Mouse (Mus musculus) C2C12 (cell line): ENCODE results near the gene Akap9. TPM values are rescaled to one million over a fixed set of nuclear protein-coding genes. Genes with fewer than 3 reads are reported as not detected.
"Not testable (repeated sequence)": the region's sequence is repeated elsewhere in the genome, so short reads cannot be mapped to it uniquely, and the experiment has no call there.

ENCODE experiments used
- H3K27me3 ChIP-seq: one replicate; pipeline ENCODE4 v1.6.1; 2011; ENCODE audit not compliant: control insufficient read depth, insufficient read depth, insufficient read length
- H3K36me3 ChIP-seq: one replicate; pipeline ENCODE4 v1.6.1; 2011; ENCODE audit not compliant: control insufficient read depth, insufficient read depth
- H3K4me3 ChIP-seq: one replicate; pipeline ENCODE4 v1.5.1; 2011; ENCODE audit warnings: mild to moderate bottlenecking, control low read depth; ENCODE audit not compliant: poor library complexity, insufficient read depth, severe bottlenecking
- H3K79me2 ChIP-seq: one replicate; pipeline ENCODE4 v1.6.1; 2011; ENCODE audit not compliant: control insufficient read depth, insufficient read depth
- H3K79me3 ChIP-seq: one replicate; pipeline ENCODE4 v1.6.1; 2011; ENCODE audit warnings: low read depth, control low read depth
- H3ac ChIP-seq: one replicate; pipeline ENCODE3; 2011; ENCODE audit warnings: low read depth; ENCODE audit not compliant: control insufficient read depth, insufficient read length
- CEBPB ChIP-seq: IDR thresholded peaks from one replicate; pipeline ENCODE4 v1.6.1; 2011; ENCODE audit warnings: low read depth, mild to moderate bottlenecking, control low read depth, moderate library complexity
- CTCF ChIP-seq: IDR thresholded peaks from one replicate; pipeline ENCODE4 v1.5.1; 2011; ENCODE audit not compliant: control insufficient read depth, insufficient read depth, insufficient read length
- FOSL1 ChIP-seq: IDR thresholded peaks from one replicate; pipeline ENCODE4 v1.8.0; 2011; ENCODE audit warnings: mild to moderate bottlenecking, low read length; ENCODE audit not compliant: poor library complexity, insufficient read depth, severe bottlenecking
- MAX ChIP-seq: IDR thresholded peaks from one replicate; pipeline ENCODE4 v1.6.1; 2011; ENCODE audit warnings: mild to moderate bottlenecking, control low read depth
- MYOD1 ChIP-seq: IDR thresholded peaks from one replicate; pipeline ENCODE4 v1.6.1; 2011; ENCODE audit warnings: low read depth; ENCODE audit not compliant: control insufficient read depth, insufficient read length
- MYOG ChIP-seq: IDR thresholded peaks from one replicate; pipeline ENCODE4 v1.6.1; 2011; ENCODE audit not compliant: control insufficient read depth, insufficient read length; ENCODE audit errors: extremely low read depth
- USF1 ChIP-seq: IDR thresholded peaks from one replicate; pipeline ENCODE4 v1.6.1; 2011; ENCODE audit warnings: low read depth, mild to moderate bottlenecking, control low read depth, moderate library complexity
- polyA plus RNA-seq: library from polyadenylated mRNA; unstranded; fragments of >200 nt; fragmentation: generic; extraction: Trizol; gene quantifications from one replicate; pipeline ENCODE4 v1.2.1, GENCODE M21; 2012; ENCODE audit warnings: missing spikeins

Akap9 gene
- polyA plus RNA-seq, 1 experiment = 2.1 TPM

- TF ChIP-seq CEBPB (no peak), FOSL1 (no peak)
- H3K79me2 ChIP-seq = no peaks in the 10 kb centered on the region
Observed at GRCm38 (mm10) chr5:4004531-4005469, 76.9 kb downstream of the Akap9 start.

DNA sequence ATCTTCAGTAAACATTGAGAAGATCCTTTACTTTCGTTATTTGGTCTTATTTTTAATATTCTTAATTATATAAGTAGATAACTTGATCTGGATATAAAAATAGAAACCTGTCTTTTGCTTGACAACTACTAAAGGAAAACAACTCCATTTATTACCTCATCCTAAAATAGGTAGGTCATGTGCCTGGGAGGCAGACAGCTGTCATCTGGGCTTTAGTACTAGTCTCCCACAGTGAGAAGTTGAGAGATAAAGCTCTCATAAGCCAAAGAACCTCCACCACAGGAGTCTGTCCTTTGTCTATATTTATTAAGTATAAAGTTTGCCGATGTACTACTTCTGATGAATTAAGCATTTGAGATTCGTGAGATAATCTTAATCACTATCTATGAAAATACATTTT, 78.8 kb downstream of the Akap9 start:
- H3K36me3 ChIP-seq = peaks cover 15% of the 10 kb centered on the region
- H3ac ChIP-seq = no peak overlapping the region
- H3K4me3 ChIP-seq = no peak overlapping the region
- H3K27me3 ChIP-seq = no peaks in the 10 kb centered on the region
- H3K79me3 ChIP-seq = no peaks in the 10 kb centered on the region
- H3K79me2 ChIP-seq = no peaks in the 10 kb centered on the region
- TF ChIP-seq FOSL1 (no peak), MAX (no peak), MYOD1 (no peak), CTCF (no peak), USF1 (no peak), CEBPB (no peak), MYOG (no peak)

More at GRCm38 (mm10) chr5:4004531-4005469, 76.9 kb downstream of the Akap9 start:
- Histone ChIP-seq H3K27me3 (no peaks in the 10 kb centered on the region), H3K4me3 (no peak overlapping the region), H3K36me3 (peaks cover 15% of the 10 kb centered on the region), H3K79me3 (no peaks in the 10 kb centered on the region), H3ac (no peak overlapping the region)

GRCm38 (mm10) chr5:4008266-4008665, 80.4 kb downstream of the Akap9 start:
- Histone ChIP-seq H3K79me2 (no peaks in the 10 kb centered on the region), H3ac (no peak overlapping the region), H3K4me3 (no peak overlapping the region), H3K27me3 (no peaks in the 10 kb centered on the region), H3K36me3 (peaks cover 15% of the 10 kb centered on the region), H3K79me3 (no peaks in the 10 kb centered on the region)
- TF ChIP-seq MAX (no peak), USF1 (no peak), MYOD1 (no peak), FOSL1 (no peak), MYOG (no peak), CTCF (no peak)

DNA sequence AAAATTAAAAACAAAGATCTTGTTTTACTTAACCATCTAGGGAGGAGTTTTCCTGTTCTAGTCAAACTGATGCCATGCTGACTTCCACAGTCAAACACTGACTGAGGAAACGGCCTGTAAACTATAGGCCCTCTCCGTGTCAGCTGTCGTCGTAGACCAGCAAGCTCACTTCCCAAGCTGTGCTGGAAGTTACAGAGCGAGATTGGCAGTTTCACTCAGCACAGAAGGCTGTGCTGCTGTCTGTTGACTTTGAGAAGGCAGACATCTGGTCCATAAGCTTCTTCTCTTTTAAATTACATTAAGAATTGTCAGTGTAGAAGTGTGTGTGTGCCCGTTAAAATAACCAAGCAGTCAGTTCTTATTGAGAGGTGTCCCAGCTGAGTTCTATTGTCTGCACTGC, 81.7 kb downstream of the Akap9 start:
- no peaks in the 10 kb centered on the region for H3K79me3 ChIP-seq
- H3K27me3 ChIP-seq = no peaks in the 10 kb centered on the region
- TF ChIP-seq MYOG = no peak
- TF ChIP-seq USF1 = no peak
- no peak for TF ChIP-seq FOSL1
- TF ChIP-seq MYOD1 = no peak
- H3ac ChIP-seq = no peak overlapping the region
- H3K4me3 ChIP-seq = no peak overlapping the region
- H3K36me3 ChIP-seq = peaks cover 19% of the 10 kb centered on the region
- H3K79me2 ChIP-seq = no peaks in the 10 kb centered on the region

- not testable (repeated sequence) for H3K79me3 ChIP-seq, H3K4me3 ChIP-seq, H3K36me3 ChIP-seq, H3K27me3 ChIP-seq, H3ac ChIP-seq, H3K79me2 ChIP-seq
Observed at GRCm38 (mm10) chr5:4017646-4018045, 89.8 kb downstream of the Akap9 start.

DNA sequence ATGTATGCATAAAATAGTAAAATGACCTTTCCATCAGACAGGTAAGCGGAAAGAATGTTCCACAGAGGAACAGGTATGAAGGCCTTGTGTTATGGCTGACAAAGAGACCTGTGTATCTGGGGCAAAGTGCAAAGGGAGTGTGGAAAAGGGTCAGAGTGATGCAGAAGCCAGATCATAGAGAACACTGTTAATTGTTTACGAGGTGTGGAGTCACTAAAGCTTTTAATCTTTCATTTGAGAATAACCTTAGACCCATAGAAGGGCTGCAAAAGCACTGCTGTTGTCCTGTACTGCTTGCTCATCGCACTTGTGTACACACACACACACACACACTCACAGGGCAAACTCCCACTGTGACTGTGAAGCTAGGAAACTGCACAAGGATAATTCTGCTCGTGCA, 91.5 kb downstream of the Akap9 start:
- TF ChIP-seq CTCF (no peak), MYOG (no peak), USF1 (no peak), FOSL1 (no peak), MAX (no peak)

More for the DNA sequence above, 91.5 kb downstream of the Akap9 start:
- Histone ChIP-seq H3K36me3 (no peaks in the 10 kb centered on the region), H3ac (no peak overlapping the region), H3K4me3 (no peak overlapping the region), H3K79me3 (no peaks in the 10 kb centered on the region), H3K27me3 (no peaks in the 10 kb centered on the region), H3K79me2 (no peaks in the 10 kb centered on the region)
